Mouse (Mus musculus): Measurements from ENCODE around the gene Mief1. TPM values are rescaled to one million over a fixed set of nuclear protein-coding genes. Genes with fewer than 3 reads are reported as not detected.

Gene Mief1
- total RNA-seq, 2 experiments from 2014 or later, result 19.2 to 31.4 TPM

DNA sequence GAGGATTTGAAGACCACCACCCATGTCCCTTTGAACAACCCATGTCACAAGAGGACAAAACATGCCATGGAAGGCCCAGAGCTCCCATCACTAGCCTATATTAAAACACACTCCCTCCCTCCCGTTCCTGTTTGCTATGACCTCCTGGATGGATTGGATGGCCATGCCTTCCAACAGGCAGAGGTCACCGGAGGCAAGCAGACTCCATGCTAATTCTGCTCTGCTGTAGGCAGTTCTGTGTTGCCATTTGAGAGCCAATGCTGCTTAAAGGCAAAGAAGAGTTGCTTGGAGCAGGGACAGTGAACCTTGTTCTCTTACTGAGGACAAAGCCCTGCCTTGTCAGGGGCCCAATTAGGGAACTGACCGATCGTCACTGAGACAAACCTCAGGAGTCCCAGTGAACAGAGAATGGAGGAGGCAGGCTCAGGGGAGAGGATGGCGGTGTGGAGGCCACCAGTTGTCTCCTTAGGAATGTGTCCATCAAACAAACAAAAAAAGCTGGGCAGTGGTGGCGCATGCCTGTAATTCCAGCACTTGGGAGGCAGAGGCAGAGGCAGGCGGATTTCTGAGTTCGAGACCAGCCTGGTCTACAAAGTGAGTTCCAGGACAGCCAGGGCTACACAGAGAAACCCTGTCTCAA, 25.7 kb downstream of the Mief1 start:
- ATAC-seq (replicated peaks; ENCODE audit: poor library complexity, severe bottlenecking), result no peak

DNA sequence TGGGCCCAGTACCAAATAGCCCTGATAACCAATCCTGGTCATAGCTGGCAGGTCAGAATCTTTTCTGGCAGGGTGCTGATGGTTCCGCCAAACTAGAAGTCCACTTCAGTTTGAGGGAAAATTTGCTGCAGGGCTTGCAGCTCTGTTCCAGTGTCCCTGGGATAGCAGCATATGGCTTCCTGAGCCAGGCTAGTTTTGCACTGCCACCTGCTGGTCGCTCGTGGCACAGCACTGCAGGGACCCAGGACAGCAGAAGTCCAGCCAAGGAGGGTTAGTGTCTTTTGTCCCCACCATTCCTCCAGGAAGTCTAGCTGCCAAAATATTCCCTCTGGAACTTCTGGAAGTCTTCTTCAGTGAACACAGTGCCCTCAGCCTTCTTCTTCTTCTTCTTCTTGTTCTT, 26.9 kb downstream of the Mief1 start:
- ATAC-seq (replicated peaks; ENCODE audit: poor library complexity, severe bottlenecking), result peak; percentile 33; the same call in 1 of the 2 replicates

DNA sequence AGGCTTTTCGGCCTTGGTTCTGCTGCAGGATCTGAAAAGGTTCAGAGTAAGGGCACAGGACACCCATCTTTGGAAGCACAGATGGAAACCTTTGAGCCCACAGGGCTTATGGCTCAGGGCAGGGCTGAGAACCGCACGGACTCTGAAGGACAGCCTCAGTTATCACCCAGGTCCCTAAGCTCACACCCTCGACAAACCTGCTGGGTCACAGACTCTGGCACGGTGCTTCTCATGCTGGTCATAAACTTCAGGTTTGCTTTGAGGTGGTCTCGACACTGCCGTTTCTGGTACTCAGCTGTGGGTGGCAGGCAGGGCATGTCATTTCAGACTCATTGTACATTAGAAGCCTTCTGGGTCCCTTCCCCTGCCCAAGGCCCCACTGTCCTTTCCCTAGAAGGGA, 27.3 kb downstream of the Mief1 start:
- no peak for ATAC-seq (replicated peaks; ENCODE audit: poor library complexity, severe bottlenecking)

DNA sequence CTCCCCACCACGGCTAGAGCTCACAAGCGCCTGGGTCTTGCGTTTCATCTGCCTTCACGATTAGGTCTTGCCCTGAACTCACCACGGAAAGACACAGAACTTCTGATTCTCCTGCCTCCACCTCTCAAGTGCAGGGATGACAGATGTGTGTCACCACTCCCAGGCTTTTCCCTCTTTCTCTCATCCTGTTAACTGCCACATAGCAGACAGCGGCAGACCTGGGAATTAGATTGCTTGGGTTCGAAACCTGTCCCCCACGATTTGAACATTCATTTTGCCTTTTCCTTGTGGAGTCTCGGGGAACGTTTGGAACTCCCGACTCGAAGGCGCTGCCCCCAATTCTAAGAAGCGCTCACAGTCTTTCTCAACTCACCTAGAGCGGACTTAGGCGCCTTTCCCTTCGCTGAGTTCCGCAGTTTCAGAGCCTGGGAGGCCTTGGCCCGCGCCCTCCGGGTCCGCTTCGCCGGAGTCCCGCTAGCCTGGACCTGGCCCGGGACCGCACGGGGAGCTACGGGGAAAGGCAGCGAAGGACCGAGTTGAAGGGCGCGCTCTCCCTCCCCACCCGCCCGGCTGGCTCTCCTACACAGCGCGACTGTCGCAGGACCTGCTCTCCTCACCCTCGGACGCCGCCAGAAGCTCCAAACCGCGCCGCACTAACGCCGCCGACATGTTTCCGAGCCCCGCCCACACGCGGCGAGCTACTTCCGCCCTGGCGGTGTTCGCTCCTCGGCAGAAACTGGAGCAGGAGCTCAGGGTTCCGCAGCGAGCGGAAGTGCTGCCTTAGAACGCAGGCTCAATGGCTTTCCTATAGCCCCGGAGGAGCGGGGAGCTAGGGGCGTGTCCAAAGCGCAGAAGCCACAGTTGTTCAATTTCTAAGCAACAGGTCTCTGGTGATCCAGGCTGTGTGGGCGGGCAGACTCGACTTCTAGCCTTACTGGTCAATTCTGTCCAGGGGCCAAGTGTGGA, 30.1 kb downstream of the Mief1 start, which contains the start of gene Rps19bp1:
Gene Rps19bp1, minus strand, starts transcription at position 706 of the 966 bp plus-strand sequence.
- peak; percentile 91 for ATAC-seq (replicated peaks; ENCODE audit: poor library complexity, severe bottlenecking)

DNA sequence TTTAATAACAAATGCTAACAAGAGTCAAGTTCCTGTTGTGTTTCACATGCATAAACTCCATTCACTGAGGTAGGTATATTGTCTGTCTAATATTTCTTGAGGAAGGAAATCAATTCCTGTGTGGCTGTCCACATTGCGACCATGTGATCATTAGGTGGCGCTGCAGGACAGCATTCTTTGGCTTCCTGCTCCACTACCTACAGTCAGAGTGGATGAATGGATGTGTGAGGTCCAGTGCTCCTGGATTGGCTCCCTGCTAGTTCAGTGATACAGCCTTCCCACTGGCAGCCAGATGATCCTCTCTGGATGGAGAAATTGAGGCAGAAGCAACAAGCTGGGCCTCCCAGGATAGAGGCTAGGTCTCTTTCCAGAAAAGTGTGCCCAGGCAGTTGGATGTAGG, 32.5 kb downstream of the Mief1 start:
- ATAC-seq (replicated peaks; ENCODE audit: poor library complexity, severe bottlenecking), result peak; percentile 47

DNA sequence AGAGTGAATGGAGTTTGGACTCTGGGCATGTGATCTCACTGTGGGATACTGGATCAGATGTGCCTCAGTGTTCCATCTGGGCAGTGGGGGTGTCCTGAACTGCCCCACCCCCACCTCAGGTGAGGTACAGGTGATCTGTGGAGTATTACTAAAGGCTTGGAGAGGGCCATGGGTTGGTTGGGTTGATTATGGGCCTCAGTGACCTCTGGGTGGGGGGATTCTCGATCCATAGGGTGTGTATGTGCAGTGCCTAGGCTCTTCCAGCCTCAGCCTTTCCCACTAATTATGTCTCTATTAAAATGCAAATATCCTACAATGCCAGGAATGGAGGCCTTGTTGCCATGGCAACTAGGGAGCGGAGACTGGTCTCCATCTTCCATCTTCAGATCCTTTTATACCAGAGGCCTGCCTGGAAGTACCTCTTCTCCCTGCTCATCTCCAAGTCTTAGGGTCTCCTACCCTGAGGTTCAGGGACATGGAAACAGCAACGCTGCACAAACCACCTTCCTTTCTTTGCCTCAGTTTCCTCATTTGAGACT, 38.1 kb downstream of the Mief1 start:
- ATAC-seq (replicated peaks; ENCODE audit: poor library complexity, severe bottlenecking), result no peak

DNA sequence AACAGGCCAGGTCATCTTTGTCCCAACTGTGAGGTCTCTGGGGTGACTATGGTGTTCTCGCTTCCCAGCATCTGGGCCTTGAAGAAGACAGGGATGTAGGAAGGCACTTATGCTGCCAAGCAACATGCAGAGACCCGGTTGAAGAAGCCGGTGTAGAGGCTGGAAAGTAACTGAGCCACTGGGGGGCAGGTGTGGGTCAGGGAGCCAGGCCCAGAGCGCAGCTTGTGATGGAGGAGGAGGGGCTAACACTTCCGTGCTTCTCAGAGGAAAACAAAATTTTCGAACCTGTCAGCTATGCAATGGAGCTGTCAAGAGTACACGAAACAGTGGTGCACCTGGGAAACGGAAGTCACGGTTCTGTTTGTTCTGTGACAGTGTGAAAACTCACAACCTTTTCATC, 43.3 kb downstream of the Mief1 start:
- no peak for ATAC-seq (replicated peaks; ENCODE audit: poor library complexity, severe bottlenecking)

DNA sequence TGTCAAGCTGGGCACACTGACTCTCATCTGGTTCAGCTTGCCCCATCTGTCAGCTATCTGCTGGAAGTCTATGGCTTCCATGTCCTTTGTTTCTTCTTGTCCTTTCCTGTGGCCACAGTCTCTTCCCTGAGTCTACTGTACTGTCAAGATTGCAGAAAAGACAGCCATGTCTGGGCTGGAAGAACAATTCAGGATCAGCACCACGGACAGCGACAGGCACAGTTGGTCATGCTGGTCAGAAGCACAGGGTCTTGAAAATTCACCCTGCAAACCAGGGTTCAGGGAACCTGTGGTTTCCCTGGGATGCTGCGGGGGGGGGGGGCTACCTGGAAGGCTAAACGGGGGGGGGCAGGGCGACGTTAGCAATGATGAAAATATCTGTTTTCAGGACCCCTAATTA, 43.8 kb downstream of the Mief1 start:
- peak; percentile 42; the same call in 1 of the 2 replicates for ATAC-seq (replicated peaks; ENCODE audit: poor library complexity, severe bottlenecking)

DNA sequence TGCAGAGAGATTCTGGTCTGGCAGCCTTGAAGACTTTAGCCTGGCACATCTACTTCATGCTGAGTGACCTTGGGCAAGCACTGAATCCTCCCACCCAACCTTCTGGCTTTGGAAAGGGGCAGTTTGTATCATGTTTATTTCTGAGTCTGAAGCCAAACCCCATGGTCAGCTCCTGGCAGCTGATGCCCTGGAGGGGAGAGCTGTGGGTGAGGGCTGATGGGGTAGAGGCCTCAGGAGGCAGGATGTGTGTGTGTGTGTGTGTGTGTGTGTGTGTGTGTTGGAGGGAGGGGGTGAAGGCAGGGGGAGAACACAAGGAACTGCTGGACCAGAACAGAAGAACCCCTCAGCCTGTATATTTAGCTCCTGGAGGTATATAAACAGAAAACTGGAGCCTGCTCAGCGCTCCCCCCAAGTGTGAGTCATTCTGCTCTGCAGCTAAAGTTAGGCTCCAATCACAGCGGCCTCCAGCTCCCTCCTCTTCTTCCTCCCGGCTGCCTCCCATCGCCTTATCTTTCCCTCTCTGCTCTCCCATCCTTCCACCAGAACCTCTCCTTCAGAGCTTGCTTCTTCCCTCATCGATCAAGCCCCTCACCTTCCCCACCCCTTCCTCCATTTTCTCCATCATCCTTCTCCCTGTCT, 44.4 kb downstream of the Mief1 start:
- ATAC-seq (replicated peaks; ENCODE audit: poor library complexity, severe bottlenecking), result no peak

DNA sequence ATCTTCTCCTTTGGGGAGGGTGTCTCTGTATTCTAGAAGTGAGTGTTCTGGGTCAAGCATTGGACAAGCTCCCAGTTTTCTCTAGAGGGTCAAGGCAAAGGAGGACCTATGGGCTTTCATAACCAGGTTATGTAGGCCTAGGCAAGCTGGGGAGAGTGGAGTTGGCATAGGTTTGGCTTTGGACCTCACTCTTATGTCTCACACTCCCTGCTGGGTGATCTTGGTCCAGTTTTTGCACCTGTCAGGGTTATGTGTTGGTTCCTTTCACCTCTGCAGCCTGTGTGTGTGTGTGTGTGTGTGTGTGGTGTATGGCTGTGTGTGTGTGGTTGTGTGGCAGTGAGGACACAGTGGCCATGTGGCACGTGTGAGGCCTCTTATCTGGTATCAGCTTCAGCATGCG, 45.2 kb downstream of the Mief1 start:
- ATAC-seq (replicated peaks; ENCODE audit: poor library complexity, severe bottlenecking), result no peak

DNA sequence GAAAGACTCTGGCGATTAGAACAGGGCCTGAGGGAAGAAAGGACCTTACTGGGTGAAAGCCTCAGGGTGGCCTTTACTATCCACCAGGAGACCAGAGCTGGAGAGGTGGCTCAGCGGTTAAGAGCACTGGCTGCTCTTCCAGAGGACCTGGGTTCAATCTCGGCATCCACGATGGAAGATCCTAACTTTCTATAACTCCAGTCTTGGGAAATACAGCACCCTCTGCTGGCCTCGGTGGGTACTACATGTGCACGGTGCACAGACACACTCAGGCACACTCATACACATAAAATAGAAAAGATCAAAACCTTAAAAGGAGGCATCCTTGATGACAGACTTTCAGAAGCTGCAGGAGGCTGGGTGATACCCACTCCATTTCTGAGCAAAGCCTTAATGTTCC, 46.8 kb downstream of the Mief1 start:
- ATAC-seq (replicated peaks; ENCODE audit: poor library complexity, severe bottlenecking), result 0 out of 2 replicates have a peak, but pooled peaks have one; percentile 20

DNA sequence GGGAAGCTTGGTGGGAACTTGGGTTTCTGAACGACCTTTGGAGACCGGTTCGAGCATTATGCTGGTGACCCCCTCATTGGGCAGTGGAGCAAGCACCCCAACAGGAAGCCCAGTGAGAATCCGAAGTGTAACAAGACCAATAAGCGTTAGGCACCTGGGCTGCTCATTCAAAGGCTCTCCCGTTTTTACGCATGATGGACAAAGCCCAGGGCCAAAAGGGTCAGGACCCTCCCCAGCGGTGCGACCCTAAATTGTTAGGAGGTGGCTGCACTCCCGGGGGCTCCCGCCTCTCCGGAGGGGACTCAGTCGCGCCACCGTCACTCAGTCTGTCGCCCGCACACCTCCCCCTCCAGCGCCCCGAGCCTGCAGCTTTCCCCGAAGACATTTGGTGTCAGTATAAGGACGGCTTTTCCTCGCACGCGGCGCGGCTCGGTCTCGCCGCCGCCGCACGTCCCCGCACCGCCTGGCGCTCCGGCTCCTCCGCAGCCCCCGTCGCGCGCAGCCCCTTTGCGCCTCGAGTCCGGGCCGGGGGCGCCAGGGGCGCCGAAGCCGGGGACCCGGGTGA, 53.1 kb downstream of the Mief1 start, which contains the start of gene Cacna1i:
Gene Cacna1i, plus strand, starts transcription at position 388 of the 565 bp plus-strand sequence.
- ATAC-seq (replicated peaks; ENCODE audit: poor library complexity, severe bottlenecking), result no peak

DNA sequence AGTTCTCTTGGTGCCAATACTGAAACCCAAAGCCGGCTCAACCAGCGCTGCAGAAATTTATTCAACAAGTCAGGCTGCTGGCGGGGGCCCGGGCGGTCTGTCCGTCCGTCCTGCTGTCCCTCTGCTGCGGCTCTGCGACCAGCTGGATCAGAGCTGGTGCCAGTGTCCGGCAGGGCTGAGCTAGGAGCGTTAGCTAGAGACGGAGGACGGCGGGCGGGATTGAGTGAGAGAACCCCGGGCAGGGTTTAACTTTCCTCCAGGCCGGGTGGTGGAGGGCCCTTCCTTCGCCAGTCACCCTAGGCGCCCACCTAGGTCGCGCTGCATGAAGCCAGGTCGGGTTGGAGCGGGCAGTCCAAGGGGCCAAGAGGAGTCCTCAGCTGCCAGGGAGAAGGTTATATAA, 54.2 kb downstream of the Mief1 start:
- ATAC-seq (replicated peaks; ENCODE audit: poor library complexity, severe bottlenecking), result no peak

DNA sequence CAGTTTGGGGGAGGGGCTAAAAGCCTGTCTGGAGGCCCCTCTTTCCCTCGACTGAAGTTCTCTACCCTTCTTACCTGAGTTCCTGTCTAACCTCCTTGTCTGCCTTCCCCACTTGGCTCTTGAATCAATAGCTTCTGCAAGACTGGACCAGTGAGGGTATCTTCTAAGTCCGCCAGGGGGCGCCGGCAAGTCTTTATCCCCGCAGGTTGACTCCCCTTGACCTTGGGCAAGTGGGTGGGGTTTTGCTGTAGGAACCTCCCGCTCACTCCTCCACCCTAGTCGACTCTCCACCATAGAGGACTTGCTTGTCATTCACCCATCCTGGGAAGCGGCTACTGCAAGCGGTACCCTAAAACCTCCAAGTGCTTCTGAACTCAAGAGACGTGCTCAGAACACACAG, 55.6 kb downstream of the Mief1 start:
- peak; percentile 54 for ATAC-seq (replicated peaks; ENCODE audit: poor library complexity, severe bottlenecking)

DNA sequence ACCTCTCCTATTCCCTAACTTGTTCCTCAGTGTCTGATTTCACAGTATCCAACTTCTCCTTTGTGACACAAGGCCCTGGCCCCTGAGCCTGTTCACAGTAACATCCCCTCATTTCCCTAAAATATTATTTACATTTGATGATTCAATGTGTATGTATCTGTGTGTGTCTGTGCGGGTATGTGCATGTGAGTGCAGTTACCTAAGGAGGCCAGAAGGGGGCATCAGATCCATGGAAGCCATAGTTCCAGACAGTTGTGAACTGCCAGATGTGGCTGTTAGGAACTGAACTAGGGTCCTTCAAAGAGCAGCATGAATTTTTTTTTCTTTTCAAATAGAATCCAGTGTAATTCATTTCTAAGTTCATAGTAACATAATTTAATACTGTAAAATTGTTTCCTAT, 63.3 kb downstream of the Mief1 start:
- no peak for ATAC-seq (replicated peaks; ENCODE audit: poor library complexity, severe bottlenecking)

Other genes with a start within 250 kb of the Mief1 start
- 0.30 TPM in 1 of 2 replicates, not detected in the other for gene Pdgfb, start 219.0 kb upstream of the Mief1 start, total RNA-seq (2014; fragmentation: Nextera tagmentation)
- 0.13 and 0.26 TPM in 2 replicates for gene Pdgfb, start 219.0 kb upstream of the Mief1 start, total RNA-seq (2017)
- 1.5 and 1.6 TPM in 2 replicates for gene Syngr1, start 142.7 kb upstream of the Mief1 start, total RNA-seq (2014; fragmentation: Nextera tagmentation)
- 1.6 and 4.0 TPM in 2 replicates for gene Syngr1, start 142.7 kb upstream of the Mief1 start, total RNA-seq (2017)
- 2,307 and 2,508 TPM in 2 replicates for gene Rpl3, start 142.2 kb upstream of the Mief1 start, total RNA-seq (2014; fragmentation: Nextera tagmentation)
- gene Rpl3, start 142.2 kb upstream of the Mief1 start, total RNA-seq (2017), result 3,100 and 3,113 TPM in 2 replicates
- 15.0 and 22.3 TPM in 2 replicates for gene Tab1, start 100.9 kb upstream of the Mief1 start, total RNA-seq (2014; fragmentation: Nextera tagmentation)
- 13.0 and 21.3 TPM in 2 replicates for gene Tab1, start 100.9 kb upstream of the Mief1 start, total RNA-seq (2017)
- gene Mgat3, start 60.3 kb upstream of the Mief1 start, total RNA-seq (2014; fragmentation: Nextera tagmentation), result not detected in 2 replicates
- gene Mgat3, start 60.3 kb upstream of the Mief1 start, total RNA-seq (2017), result not detected in 2 replicates
- gene AC140267.1, start 1.8 kb downstream of the Mief1 start, total RNA-seq (2014; fragmentation: Nextera tagmentation), result 39.4 TPM in 1 of 2 replicates, not detected in the other
- not detected in 2 replicates for gene AC140267.1, start 1.8 kb downstream of the Mief1 start, total RNA-seq (2017)
- gene Atf4, start 21.2 kb downstream of the Mief1 start, total RNA-seq (2014; fragmentation: Nextera tagmentation), result 195 and 214 TPM in 2 replicates
- 361 and 380 TPM in 2 replicates for gene Atf4, start 21.2 kb downstream of the Mief1 start, total RNA-seq (2017)
- 34.9 and 40.9 TPM in 2 replicates for gene Rps19bp1, start 30.3 kb downstream of the Mief1 start, total RNA-seq (2014; fragmentation: Nextera tagmentation)
- 32.7 and 40.0 TPM in 2 replicates for gene Rps19bp1, start 30.3 kb downstream of the Mief1 start, total RNA-seq (2017)
- not detected in 2 replicates for gene Cacna1i, start 53.2 kb downstream of the Mief1 start, total RNA-seq (2014; fragmentation: Nextera tagmentation)
- gene Cacna1i, start 53.2 kb downstream of the Mief1 start, total RNA-seq (2017), result not detected in 2 replicates

All from granulocyte monocyte progenitor cell, adult 5-6 weeks (primary cell).